Mouse (Mus musculus) cerebellum, adult 9-10 months (tissue): ENCODE measurements around the gene Vrk3.
"Not testable (repeated sequence)": the region's sequence is repeated elsewhere in the genome, so short reads cannot be mapped to it uniquely, and the experiment has no call there.

Experiments used
- DNase-seq: peaks from one replicate; pipeline ENCODE4 v3.0.0; 2022

Vrk3 gene

GRCm38 (mm10) chr7:44748101-44749044, at the start of gene Vrk3:
Gene Vrk3 (plus strand): TSS chr7:44748413.
- DNase-seq = peak; percentile 98

- peak; percentile 80 for DNase-seq
Measured at GRCm38 (mm10) chr7:44701921-44702320, 46.3 kb upstream of the Vrk3 start.

GRCm38 (mm10) chr7:44702985-44703384, 45.2 kb upstream of the Vrk3 start:
- no peak for DNase-seq

DNA sequence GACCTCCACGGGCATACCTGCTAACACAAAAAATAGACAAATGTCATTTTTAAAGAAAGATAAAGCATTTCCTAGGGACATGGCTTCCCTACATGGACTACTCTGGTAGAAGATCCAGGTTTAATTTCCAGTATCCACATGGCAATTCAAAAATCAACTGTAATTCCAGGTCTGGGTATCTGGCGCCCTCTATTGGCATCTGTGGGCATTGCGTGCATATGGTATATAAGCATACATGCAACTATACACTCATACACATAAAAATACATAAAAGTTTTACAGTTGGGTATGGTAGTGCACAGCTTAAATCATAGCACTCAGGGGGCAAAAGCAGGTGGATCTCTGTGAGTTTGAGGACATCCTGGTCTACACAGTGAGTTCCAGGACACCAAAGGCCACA, 43.9 kb upstream of the Vrk3 start:
- peak; percentile 55 for DNase-seq

DNA sequence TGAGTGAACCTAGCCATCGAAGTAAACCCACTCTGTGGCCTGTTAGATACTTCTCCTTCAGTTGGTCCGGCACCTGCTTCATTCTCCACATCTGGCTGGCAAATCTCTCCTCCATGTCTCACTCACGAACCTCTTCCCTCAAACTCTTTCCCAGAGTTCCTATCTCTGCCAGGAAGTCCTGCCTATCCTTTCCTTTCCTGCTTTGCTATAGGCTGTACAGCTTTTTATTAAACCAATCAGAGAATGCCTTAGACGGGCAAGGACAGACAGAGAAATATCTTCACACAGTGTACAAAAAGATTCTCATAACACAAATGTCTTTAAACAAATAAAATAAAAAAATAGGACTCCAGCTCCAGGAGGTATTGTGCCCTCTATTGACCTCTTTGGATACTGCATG, 43.1 kb upstream of the Vrk3 start:
- DNase-seq = no peak

DNA sequence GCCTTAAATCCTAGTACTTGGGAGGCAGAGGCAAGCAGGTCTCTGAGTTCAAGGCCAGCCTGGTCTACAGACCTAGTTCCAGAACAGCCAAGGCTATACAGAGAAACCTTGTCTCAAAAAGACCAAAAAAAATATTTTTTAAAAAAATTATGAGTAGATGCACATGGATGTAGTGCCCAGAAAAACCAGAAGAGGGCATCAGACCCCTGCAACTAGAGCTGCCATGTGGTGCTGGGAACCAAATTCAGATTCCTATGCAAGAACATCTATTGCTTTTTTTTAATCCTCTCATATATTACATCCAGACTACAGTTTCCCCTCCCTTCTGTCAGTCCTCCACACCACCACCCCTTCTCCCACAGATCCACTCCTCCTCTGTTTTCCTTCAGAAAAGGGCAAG, 41.9 kb upstream of the Vrk3 start:
- DNase-seq = no peak

- DNase-seq = no peak
Measured at GRCm38 (mm10) chr7:44707169-44707675, 41.0 kb upstream of the Vrk3 start.

- not testable (repeated sequence) for DNase-seq
Measured at GRCm38 (mm10) chr7:44708093-44708492, 40.1 kb upstream of the Vrk3 start.

GRCm38 (mm10) chr7:44708574-44708973, 39.6 kb upstream of the Vrk3 start, which contains the start of gene Izumo2:
Gene Izumo2 (plus strand): TSS chr7:44708742.
- DNase-seq = no peak

DNA sequence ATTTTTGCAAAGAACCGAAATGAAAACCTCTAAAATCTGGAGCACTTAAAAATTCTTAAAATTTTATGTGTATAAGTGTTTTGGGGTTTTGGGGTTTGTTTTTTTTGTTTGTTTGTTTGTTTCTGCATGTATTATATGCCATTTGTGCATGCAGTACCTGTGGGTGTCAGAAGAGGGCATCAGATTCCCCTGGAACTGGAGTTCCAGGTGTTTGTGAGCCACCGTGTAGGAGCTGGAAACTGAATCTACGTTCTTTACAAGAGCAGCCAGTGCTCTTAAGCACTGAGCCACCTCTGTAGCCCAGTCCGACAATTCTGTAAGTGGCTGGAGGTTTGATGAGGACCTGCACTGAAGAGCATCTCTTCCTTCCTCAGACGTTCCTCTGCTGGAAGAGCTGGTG, 38.3 kb upstream of the Vrk3 start:
- DNase-seq = no peak

DNA sequence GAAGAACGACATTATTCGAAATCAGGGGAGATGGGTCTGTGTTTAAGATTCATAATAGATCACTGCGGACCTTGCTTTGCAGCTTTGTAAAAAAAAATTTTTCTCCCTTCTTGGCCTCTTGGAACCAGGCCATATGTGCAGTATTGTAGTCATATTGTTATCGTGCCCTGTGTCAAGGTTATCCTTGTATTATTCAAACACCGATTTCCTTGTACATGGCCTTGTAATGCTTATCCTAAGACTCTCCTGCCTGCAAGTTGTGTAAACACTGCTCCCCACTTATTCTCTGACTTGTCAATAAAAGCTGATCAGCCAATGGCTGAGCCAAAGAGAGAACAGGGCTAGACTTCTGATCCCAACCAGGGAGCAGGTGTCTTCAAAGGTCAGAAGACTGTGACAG, 26.2 kb upstream of the Vrk3 start:
- no peak for DNase-seq

DNA sequence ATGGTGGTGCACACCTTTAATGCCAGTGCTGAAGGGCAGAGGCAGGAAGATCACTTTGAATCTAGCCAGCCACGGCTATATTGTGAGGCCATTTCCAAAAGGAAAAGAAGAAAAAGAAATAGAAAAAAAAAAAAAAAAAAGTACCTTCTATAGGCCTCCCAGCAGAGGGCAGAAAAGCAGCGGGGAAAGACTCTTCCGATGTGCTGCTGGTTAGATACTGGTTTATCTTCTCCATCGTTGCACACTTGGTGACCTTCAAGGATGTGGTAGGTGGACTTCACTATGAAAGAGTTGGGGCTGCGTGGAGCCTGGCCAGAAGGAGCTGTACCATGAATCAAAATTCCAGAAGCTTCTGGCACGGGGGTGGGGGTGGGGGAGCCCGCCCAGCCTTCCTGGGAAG, 23.9 kb upstream of the Vrk3 start:
- no peak for DNase-seq

- no peak for DNase-seq
Measured at GRCm38 (mm10) chr7:44726343-44726742, 21.9 kb upstream of the Vrk3 start.

GRCm38 (mm10) chr7:44727151-44727550, 21.1 kb upstream of the Vrk3 start:
- no peak for DNase-seq

GRCm38 (mm10) chr7:44728082-44728975, 19.9 kb upstream of the Vrk3 start:
- no peak for DNase-seq

DNA sequence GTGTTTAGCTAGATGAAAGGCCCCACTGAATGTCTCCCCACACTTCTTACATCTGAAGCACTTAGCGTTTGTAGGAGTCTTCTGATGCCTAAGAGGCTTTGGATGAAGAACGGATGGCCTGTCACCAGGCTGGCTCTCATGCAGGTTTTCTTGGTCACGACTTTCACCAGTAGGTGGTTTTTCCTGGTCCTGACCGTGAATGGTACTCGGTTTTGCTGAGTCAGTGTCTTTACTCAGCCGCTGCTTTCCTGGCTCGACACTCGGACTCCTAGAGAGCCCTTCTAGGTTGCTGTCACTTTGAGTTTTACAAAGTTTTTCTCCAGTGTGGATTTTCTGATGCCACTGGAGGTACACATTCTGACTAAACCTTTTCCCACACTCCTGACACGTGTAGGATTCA, 14.5 kb upstream of the Vrk3 start:
- DNase-seq = no peak

DNA sequence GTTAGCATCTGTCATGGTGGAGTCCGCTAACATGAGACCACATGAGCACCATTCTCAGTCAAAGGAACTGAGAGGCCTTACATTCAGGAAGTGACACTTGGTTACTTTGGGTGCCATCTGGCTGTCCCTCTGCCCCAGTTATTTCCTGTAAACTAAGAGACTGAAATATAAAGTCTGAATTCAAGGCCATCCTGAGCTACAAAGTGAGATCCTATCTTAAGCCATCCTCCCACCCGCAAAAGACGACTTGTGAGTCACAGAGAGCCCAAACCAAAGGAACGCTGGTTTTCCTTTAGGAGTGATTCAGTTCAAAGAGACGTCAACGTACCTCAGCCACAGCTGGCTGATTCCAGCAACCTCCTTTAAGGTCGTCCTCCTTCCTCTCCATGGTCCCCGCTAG, 6.9 kb upstream of the Vrk3 start:
- DNase-seq = no peak

DNA sequence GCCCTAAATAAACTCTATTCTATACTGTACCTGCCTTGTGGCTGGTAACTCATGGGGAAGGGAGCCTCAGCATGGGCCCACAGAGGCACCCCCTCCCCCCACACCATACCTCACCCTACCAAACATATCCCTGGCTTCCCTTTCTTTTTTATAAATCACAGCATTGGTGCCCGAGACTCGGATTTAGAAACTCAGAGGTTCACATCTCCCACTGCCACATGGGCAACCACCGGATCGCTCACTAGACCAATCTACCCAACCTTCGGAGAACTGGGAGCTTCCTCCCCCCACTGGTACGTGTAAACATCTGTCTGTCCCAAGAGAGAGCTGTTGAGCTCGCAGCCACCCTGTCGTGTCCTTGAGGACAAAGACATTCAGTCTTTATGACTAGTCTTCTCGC, 3.9 kb upstream of the Vrk3 start:
- no peak for DNase-seq

- peak; percentile 68 for DNase-seq
Measured at GRCm38 (mm10) chr7:44745076-44745475, 3.1 kb upstream of the Vrk3 start.

DNA sequence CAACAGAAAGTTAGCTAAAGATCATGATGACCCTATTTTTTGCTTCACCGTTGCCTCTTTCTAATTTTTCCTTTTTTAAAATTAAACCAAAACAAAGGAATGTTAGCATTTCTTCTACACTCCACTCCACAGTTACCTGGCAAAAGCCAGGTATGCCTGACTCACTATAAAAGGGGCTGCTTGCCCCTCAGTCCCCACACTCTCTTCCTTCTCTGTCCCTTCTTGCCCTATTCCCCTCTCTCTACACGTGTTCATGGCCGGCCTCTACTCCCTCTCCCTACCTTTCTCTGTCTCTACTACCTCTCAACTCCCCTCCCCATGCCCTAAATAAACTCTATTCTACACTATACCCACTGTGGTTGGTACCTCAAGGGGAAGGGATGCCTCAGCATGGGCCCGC, 1.1 kb upstream of the Vrk3 start:
- peak; percentile 29 for DNase-seq

DNA sequence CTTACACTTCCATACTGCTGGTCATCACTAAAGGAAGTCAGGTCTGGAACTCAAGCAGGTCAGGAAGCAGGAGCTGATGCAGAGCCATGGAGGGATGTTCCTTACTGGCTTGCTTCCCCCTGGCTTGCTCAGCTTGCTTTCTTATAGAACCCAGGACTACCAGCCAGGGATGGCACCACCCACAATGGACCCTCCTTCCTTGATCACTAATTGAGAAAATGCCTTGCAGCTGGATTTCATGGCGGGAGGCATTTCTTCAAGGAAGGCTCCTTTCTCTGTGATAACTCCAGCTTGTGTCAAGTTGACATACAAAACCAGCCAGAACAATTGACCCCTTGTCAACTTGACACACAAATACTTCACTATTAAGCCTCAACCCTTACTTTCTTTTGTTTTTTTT, 2.7 kb downstream of the Vrk3 start, which contains the start of gene Zfp473:
Gene Zfp473, minus strand, starts transcription at position 101 of the 400 bp plus-strand sequence.
- DNase-seq = not testable (repeated sequence)

DNA sequence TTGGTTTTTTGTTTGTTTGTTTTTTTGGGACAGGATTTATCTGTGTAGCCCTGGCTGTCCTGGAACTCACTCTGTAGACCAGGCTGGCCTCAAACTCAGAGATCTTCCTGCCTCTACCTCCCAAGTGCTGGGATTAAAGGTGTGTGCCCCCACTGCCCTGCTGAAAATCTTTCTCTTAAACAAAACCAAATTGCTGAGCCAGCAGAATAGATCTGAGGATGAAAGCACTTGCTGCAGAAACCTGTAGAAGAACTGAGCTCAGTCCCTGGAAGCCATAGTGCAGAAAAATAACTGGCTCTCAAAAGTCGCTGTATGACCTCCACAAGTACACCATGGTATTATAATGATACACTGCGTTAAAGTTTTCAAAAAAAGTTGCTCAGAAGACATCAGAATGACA, 9.0 kb downstream of the Vrk3 start:
- no peak for DNase-seq

DNA sequence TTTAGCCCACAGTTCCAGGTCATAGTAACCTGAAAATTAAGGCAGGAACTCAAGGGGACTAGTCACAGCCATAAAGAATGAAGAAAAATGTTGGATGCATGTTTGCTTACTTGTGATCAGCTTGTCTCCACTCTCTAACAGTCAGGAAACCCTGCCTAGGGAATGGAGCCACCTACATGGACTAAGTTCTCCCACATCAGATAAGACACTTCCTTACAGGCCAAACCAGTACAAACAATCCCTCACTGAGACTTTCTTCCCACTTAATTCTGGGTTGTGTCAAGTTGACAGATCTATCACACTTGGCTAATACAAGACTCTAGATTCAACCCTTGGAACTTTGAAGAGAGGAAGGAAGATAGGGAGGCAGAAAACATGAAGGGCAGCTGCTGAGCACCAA, 12.2 kb downstream of the Vrk3 start:
- no peak for DNase-seq
